Mouse (Mus musculus) thymus, adult 18-20 months (tissue): ENCODE measurements around the gene Slc34a1.

ENCODE experiments used
- DNase-seq, 2 experiments: peaks; one replicate each; pipeline ENCODE4 v3.0.0; 2022; ENCODE audit warnings: mixed read lengths in 2 of 2

Slc34a1 gene

GRCm38 (mm10) chr13:55444286-55444936, 46.4 kb downstream of the Slc34a1 start:
- peak; percentile 71 to 86 for DNase-seq

GRCm38 (mm10) chr13:55444937-55445315, 46.9 kb downstream of the Slc34a1 start, which contains the start of gene Grk6:
Gene Grk6 (plus strand): TSS chr13:55445072.
- peak; percentile 99 to 100 for DNase-seq

GRCm38 (mm10) chr13:55445361-55446091, 47.5 kb downstream of the Slc34a1 start:
- peak in 1 of 2 experiments; percentile 56 for DNase-seq

- DNase-seq: peak in 1 of 2 experiments; percentile 30
Observed at GRCm38 (mm10) chr13:55446483-55447105, 48.6 kb downstream of the Slc34a1 start.

GRCm38 (mm10) chr13:55447543-55447943, 49.6 kb downstream of the Slc34a1 start:
- peak; percentile 61 to 78 for DNase-seq

- DNase-seq: no peak
Observed at GRCm38 (mm10) chr13:55448131-55448530, 50.1 kb downstream of the Slc34a1 start.

- DNase-seq: peak in 1 of 2 experiments; percentile 55
Observed at GRCm38 (mm10) chr13:55449205-55449604, 51.2 kb downstream of the Slc34a1 start.

GRCm38 (mm10) chr13:55449679-55450441, 51.9 kb downstream of the Slc34a1 start:
- DNase-seq: peak; percentile 73 to 81

GRCm38 (mm10) chr13:55450511-55450980, 52.6 kb downstream of the Slc34a1 start:
- no peak for DNase-seq

GRCm38 (mm10) chr13:55451296-55451695, 53.3 kb downstream of the Slc34a1 start:
- DNase-seq: no peak

GRCm38 (mm10) chr13:55451785-55452549, 54.0 kb downstream of the Slc34a1 start:
- no peak for DNase-seq

- DNase-seq: peak in 1 of 2 experiments; percentile 7
Observed at GRCm38 (mm10) chr13:55462965-55463364, 65.0 kb downstream of the Slc34a1 start.

GRCm38 (mm10) chr13:55463399-55464026, 65.5 kb downstream of the Slc34a1 start:
- peak in 1 of 2 experiments; percentile 18 for DNase-seq

GRCm38 (mm10) chr13:55464027-55464884, 66.3 kb downstream of the Slc34a1 start, which contains the start of gene Prr7:
Gene Prr7 (plus strand): TSS chr13:55464267.
- DNase-seq: peak; percentile 54 to 69

GRCm38 (mm10) chr13:55465184-55465583, 67.2 kb downstream of the Slc34a1 start:
- DNase-seq: no peak
